Mouse (Mus musculus): ENCODE results near the gene Nmnat2.

Gene Nmnat2

GRCm38 (mm10) chr1:152983416-152983815 is 28.6 kb downstream of the Nmnat2 start:
- DNase-seq (ENCODE audit: low spot score): no peak

- no peak for DNase-seq (ENCODE audit: low spot score)
Measured at GRCm38 (mm10) chr1:152986981-152987380, 32.2 kb downstream of the Nmnat2 start.

GRCm38 (mm10) chr1:152990067-152990466 is 35.3 kb downstream of the Nmnat2 start:
- DNase-seq (ENCODE audit: low spot score): no peak

DNA sequence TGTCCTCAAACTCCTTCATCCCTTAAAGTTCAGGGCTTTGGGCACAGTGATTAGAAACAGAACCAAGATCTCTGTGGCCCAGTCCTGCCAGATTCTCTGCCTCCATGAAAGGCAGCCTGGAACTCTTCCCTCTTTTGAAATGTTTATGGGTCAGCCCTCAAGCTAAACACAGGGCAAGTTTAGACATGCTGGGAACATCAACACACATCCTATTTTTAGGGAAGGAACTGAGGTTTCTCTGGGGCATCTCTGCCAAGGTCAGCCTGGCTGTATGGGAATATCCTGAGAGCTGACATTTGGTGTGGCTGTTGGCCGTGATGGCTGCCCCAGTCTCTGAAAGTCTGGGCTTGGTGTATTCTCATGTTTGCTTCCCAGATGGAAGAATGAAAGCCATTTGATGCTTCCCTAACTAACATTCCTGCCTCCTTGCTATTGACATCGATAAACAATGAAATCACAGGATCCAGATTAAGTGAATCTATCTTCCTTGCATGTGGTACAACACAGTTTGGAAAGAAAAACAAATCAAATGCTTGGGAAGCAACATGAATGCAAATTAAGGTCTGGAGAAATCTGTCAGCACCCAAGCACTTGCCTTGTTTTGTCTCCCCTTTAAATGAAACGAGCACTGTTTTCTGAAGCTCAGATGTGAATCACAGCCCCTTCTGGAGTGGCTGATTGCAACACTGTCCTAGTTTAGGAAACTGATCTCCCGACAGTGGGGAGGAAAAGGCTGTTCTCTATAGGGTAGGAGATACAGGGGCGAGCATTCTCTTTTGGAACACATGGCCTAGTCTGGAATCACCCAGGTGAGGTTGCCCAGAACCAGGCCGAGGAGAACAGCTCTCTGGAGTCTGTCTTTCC is 37.7 kb downstream of the Nmnat2 start:
- DNase-seq (ENCODE audit: low spot score): no peak

DNA sequence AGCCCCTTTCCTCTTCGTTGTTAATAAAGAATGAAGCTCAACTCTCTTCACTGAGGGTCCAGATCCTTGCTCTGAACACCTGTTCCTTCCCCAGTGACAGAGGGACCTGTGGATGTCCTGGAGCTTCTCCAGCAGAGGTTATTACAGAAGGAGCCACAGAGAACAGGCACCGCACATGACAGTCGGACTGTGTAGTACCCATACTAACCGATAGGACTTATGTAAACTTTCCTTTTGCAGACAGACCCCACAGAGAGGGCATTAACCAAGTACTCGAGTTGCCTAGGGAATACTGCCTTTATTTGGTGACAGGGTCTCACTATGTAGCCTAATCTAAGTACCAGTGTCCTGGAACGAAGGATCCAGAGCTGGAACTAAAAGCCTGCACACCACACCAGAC is 39.0 kb downstream of the Nmnat2 start:
- no peak for DNase-seq (ENCODE audit: low spot score)

DNA sequence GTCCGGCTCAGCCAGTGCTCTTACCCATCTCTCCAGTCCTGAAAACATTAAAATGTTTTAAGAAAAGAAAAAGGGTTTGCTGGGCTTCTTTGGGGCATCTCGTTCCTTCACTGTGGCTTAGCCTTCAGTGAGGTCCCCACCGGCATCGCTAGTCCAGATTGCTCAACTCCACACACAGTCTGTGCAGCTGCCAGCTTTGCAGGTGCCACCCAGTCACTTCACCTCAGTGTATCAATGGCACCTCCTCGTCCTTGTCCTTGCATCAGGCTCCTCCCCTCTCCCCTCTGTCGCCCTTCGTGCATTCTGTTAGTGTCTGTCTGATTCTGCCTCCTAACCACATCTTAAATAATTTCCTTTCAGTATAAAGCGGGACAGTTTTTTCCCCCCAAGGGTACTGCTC is 45.2 kb downstream of the Nmnat2 start:
- DNase-seq (ENCODE audit: low spot score): no peak

GRCm38 (mm10) chr1:153000486-153001228 is 45.9 kb downstream of the Nmnat2 start:
- no peak for DNase-seq (ENCODE audit: low spot score)

DNA sequence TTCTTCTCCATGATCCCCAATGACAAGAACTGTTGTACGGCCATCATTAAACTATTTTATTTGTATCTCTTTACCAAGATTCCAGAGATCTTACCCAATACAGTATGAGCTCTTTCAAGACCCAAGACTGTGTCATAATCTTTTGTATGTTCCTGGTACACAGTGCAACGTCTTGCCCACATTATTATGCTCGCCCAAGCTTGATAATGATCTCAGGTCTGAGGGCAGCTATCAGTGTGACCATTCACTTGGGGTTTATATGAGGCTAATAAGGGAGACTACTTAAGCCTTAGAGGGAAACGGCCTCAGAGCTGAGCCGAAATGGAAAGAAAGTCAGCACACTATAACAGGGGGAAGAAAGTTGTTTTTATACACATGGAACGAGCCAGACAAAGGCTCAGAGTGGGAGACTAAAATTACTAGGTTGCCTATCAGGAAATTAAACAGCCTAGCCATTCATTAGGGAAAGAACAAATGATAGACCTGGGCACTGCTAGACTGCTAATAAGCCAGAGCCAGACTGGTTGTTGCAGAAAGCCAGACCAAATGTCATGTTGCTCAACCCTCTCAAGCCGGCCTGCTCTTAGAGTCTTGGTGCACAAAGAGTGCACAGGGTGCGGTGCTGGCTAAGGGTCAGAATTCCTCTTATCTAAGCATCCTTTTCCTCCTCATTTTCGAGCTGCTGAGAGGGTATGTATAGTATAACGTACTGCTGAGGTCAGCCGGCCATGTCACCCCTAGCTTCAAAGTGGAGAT is 47.7 kb downstream of the Nmnat2 start:
- DNase-seq (ENCODE audit: low spot score): no peak

- DNase-seq (ENCODE audit: low spot score): no peak
Measured at GRCm38 (mm10) chr1:153004472-153004871, 49.7 kb downstream of the Nmnat2 start.

DNA sequence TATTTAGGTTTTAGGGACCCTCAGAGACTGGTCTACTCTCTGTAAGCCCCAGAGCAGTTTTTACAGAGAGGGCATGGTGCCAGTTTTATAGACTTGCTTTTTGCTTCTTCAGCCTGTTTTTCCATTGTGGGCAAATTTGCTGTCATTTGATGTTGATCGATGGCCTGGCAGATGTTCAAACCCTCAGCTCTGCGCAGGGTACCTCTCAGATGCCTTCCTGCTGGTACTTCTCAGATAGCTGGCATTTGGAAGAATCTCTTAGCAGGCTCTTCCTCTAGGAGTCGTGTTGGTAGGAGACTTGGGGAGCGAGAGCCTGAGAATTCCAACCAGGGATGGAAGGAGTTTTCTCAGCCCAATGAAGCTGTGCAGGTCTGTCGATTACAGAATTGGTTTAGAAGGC is 51.3 kb downstream of the Nmnat2 start:
- no peak for DNase-seq (ENCODE audit: low spot score)

DNA sequence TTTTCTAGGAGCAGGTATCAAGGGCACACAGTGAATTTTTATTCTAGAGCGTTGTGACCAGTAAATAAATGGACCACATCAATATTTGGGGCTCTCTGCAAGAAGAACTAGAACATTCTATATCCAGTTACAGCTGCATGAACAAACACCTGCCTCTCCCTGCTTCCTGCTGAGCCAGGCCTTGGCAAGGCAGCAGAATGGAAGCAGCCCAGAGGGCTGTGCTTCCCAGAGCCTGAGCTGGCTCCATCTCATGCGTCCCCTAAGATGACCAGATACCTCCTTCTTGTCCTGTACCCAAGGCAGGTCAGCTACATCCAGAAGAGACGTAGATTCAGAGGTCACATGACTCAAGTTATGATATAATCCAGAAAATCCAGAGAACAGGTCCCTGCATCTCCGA is 52.0 kb downstream of the Nmnat2 start:
- DNase-seq (ENCODE audit: low spot score): no peak

DNA sequence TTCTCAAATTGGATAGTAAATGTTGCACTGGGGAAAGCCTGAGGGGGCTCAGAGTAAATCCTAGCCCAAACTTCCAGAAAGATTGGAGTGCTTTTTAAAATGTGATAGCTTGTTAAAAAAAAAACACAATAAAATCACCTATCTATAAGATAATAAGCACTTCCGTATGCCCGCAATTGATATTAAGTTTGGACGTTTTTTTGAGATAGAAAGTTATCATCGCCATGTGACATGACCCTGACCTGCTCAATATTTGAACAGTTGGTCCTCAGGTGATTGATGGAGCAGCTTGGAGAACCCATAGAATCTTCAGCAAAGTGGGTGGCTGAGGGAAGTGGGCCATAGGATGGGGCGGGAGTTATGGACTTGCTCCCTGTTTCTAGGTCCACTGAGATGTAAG is 52.5 kb downstream of the Nmnat2 start:
- DNase-seq (ENCODE audit: low spot score): no peak

DNA sequence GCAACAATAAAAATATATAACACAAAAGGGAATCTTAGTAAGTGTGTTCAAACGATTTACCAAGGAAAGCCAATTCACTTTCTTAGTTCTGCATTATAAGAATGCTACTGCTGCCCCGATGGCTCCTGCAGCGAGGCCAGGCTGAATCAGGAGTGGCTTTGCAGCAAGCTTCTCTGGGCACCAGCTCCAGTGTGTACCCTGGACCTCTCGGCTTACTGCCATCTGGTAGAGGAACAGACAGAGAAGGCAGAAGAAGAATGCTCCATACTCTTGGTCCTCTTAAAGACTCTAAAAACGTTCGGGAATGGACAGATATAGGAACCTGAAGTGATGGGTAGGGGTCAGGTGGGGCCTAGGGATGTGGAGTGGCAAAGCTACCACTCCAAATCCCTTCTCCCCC is 53.0 kb downstream of the Nmnat2 start:
- no peak for DNase-seq (ENCODE audit: low spot score)

DNA sequence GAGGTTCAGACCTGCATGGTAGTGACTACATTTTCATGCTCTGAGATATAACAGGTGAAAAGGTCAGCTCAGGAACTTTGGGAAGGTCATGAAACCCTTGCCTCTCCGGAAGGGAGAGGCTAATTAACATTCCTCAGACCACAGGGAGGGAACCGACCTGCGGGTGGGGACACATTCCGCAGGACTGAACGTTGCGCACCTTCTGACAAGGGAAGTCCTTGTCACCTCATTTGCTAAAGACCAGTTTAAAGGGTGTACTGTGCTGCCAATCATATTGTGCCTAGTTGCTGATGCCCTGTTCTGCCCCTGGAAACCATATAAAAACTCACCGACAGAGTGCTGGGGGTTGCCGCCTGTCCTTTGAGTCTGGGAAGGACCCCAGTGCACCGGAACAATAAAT is 54.5 kb downstream of the Nmnat2 start:
- DNase-seq (ENCODE audit: low spot score): no peak

- no peak for DNase-seq (ENCODE audit: low spot score)
Measured at GRCm38 (mm10) chr1:153010353-153011351, 55.9 kb downstream of the Nmnat2 start.

- no peak for DNase-seq (ENCODE audit: low spot score)
Measured at GRCm38 (mm10) chr1:153011544-153011943, 56.8 kb downstream of the Nmnat2 start.

- DNase-seq (ENCODE audit: low spot score): no peak
Measured at GRCm38 (mm10) chr1:153013541-153014288, 58.9 kb downstream of the Nmnat2 start.

- DNase-seq (ENCODE audit: low spot score): no peak
Measured at GRCm38 (mm10) chr1:153014431-153015186, 59.8 kb downstream of the Nmnat2 start.

DNA sequence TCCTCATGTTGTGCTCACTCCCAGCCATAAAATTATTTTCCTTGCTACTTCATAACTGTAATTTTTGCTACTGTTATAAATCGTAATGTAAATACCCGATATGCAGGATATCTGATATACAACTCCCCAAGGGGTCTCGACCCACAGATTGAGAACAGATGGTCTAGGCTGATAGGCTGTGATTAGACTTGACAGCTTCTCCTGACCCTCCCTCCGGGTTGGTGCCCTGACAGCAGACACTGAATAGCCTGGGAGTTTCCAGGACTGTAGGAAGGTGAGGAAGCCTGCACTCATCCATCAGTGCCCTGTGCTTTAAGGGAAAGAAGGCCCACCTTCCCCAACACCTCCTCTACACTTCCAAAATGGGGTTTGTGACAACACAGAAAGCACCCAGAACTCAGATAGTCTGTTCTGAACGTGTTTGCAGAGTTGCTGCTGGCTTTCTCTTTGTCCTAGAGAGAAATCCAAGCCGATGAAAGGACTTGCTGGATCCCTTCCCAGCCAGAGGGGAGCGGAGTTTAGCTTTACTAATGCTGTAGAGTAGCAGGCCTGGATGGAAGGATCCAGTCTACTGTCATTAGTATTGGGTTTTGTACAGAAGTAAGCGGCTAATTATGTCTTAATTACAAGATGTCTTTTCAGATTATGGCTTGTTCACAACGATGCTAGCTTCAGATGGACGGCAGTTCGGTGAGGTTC is 61.8 kb downstream of the Nmnat2 start:
- peak; percentile 66 for DNase-seq (ENCODE audit: low spot score)

Data from retina, embryonic 14.5 days (tissue).